Mouse (Mus musculus) CH12.LX (cell line): ENCODE data around the gene Ndufa4l2. TPM values are rescaled to one million over a fixed set of nuclear protein-coding genes. Genes with fewer than 3 reads are reported as not detected.

Experiments
- DNase-seq: peaks from one replicate; pipeline ENCODE4 v3.0.0-alpha.2; 2013; ENCODE audit errors: extremely low read depth
- H3K27ac ChIP-seq: 2 replicates; pipeline ENCODE4 v1.5.1; 2012; ENCODE audit warnings: low read depth, mild to moderate bottlenecking, control low read depth, moderate library complexity; ENCODE audit not compliant: insufficient read depth
- H3K27me3 ChIP-seq: replicated peaks from 2 replicates; pipeline ENCODE3; 2012; ENCODE audit warnings: inconsistent platforms
- H3K36me3 ChIP-seq, 2 experiments: replicated peaks in 1 of 2; 2 replicates each; pipeline versions ENCODE3 to v1.6.1; 2012; ENCODE audit warnings: inconsistent platforms in 1 of 2, low read length in 1 of 2, mild to moderate bottlenecking in 1 of 2, mixed read lengths in 1 of 2, moderate library complexity in 1 of 2; ENCODE audit not compliant: control insufficient read depth in 1 of 2, insufficient read depth in 1 of 2
- H3K4me1 ChIP-seq, 2 experiments: 2 replicates each; pipeline ENCODE4 v1.6.1; 2012; ENCODE audit warnings: inconsistent platforms in 1 of 2, moderate library complexity in 1 of 2; ENCODE audit not compliant: insufficient read depth in 2 of 2, control insufficient read depth in 1 of 2
- H3K4me2 ChIP-seq: 2 replicates; pipeline ENCODE4 v1.6.1; 2012; ENCODE audit warnings: low read depth, mild to moderate bottlenecking, control low read depth; ENCODE audit not compliant: poor library complexity, insufficient read depth, severe bottlenecking
- H3K4me3 ChIP-seq, 3 experiments: fragments of 150-350 bp in 1 of 3; sonication (generic) in 1 of 3; replicated peaks in 1 of 3; 2 replicates each; pipeline versions ENCODE3 to v1.5.1; 2011 to 2012; ENCODE audit warnings: low read depth in 2 of 3, low read length in 2 of 3, mild to moderate bottlenecking in 2 of 3, moderate library complexity in 2 of 3, control low read depth in 1 of 3, improper control_type of control experiment in 1 of 3, inconsistent platforms in 1 of 3, mixed read lengths in 1 of 3; ENCODE audit not compliant: poor library complexity in 1 of 3
- H3K79me2 ChIP-seq: replicated peaks from 2 replicates; pipeline ENCODE4 v1.6.1; 2012; ENCODE audit warnings: mild to moderate bottlenecking, moderate library complexity; ENCODE audit not compliant: control insufficient read depth, poor library complexity, insufficient read depth, severe bottlenecking; ENCODE audit errors: extremely low read depth
- H3K9ac ChIP-seq: 2 replicates; pipeline ENCODE4 v1.6.1; 2012; ENCODE audit warnings: low read depth, mild to moderate bottlenecking, control low read depth, moderate library complexity; ENCODE audit not compliant: insufficient read depth
- H3K9me3 ChIP-seq: replicated peaks from 2 replicates; pipeline ENCODE3; 2012; ENCODE audit warnings: low read length, inconsistent platforms, mixed read lengths
- BHLHE40 ChIP-seq: IDR thresholded peaks from 2 replicates; pipeline ENCODE4 v1.6.1; 2011; ENCODE audit warnings: mild to moderate bottlenecking, low read depth, low read length, improper control_type of control experiment
- CHD1 ChIP-seq: IDR thresholded peaks from 2 replicates; pipeline ENCODE4 v1.6.1; 2012; ENCODE audit warnings: low read depth, low read length, improper control_type of control experiment, inconsistent platforms
- CHD2 ChIP-seq: IDR thresholded peaks from 2 replicates; pipeline ENCODE4 v1.6.1; 2011; ENCODE audit warnings: low read length, improper control_type of control experiment
- E2F4 ChIP-seq: IDR thresholded peaks from 2 replicates; pipeline ENCODE4 v1.6.1; 2011; ENCODE audit warnings: low read depth, low read length, improper control_type of control experiment; ENCODE audit not compliant: insufficient replicate concordance
- ELF1 ChIP-seq: IDR thresholded peaks from 2 replicates; pipeline ENCODE4 v1.6.1; 2014; ENCODE audit warnings: low read depth, mild to moderate bottlenecking, inconsistent platforms, low read length, improper control_type of control experiment
- EP300 ChIP-seq: IDR thresholded peaks from 2 replicates; pipeline ENCODE4 v1.6.1; 2011; ENCODE audit warnings: low read length, improper control_type of control experiment
- ETS1 ChIP-seq: conservative IDR thresholded peaks from 2 replicates; pipeline ENCODE4 v1.6.1; 2012; ENCODE audit warnings: low read depth, mild to moderate bottlenecking, inconsistent platforms, low read length, improper control_type of control experiment, moderate library complexity
- IRF4 ChIP-seq: IDR thresholded peaks from 2 replicates; pipeline ENCODE4 v1.6.1; 2014; ENCODE audit warnings: low read depth, mild to moderate bottlenecking, inconsistent platforms, low read length, improper control_type of control experiment
- JUN ChIP-seq: IDR thresholded peaks from 2 replicates; pipeline ENCODE4 v1.6.1; 2011; ENCODE audit warnings: low read depth, mild to moderate bottlenecking, low read length, improper control_type of control experiment, moderate library complexity; ENCODE audit not compliant: insufficient read depth
- JUND ChIP-seq: conservative IDR thresholded peaks from 2 replicates; pipeline ENCODE4 v1.6.1; 2011; ENCODE audit warnings: low read depth, low read length, improper control_type of control experiment
- KAT2A ChIP-seq: IDR thresholded peaks from 2 replicates; pipeline ENCODE4 v1.6.1; 2012; ENCODE audit warnings: low read length, improper control_type of control experiment, inconsistent platforms; ENCODE audit not compliant: insufficient replicate concordance
- MAFK ChIP-seq: IDR thresholded peaks from 2 replicates; pipeline ENCODE4 v1.6.1; 2011; ENCODE audit warnings: low read length, improper control_type of control experiment; ENCODE audit not compliant: insufficient replicate concordance
- MAX ChIP-seq: IDR thresholded peaks from 2 replicates; pipeline ENCODE4 v1.6.1; 2011; ENCODE audit warnings: low read length, improper control_type of control experiment
- MEF2A ChIP-seq: IDR thresholded peaks from 2 replicates; pipeline ENCODE4 v1.6.1; 2014; ENCODE audit warnings: low read depth, mild to moderate bottlenecking, inconsistent platforms, low read length, improper control_type of control experiment, borderline replicate concordance
- MYC ChIP-seq: IDR thresholded peaks from 2 replicates; pipeline ENCODE4 v1.6.1; 2011; ENCODE audit warnings: low read depth, mild to moderate bottlenecking, improper control_type of control experiment, low read length
- NRF1 ChIP-seq: IDR thresholded peaks from 2 replicates; pipeline ENCODE4 v1.6.1; 2014; ENCODE audit warnings: low read depth, mild to moderate bottlenecking, inconsistent platforms, low read length, improper control_type of control experiment, moderate library complexity
- RAD21 ChIP-seq: IDR thresholded peaks from 2 replicates; pipeline ENCODE4 v1.6.1; 2011; ENCODE audit warnings: low read depth, mild to moderate bottlenecking, low read length, improper control_type of control experiment, moderate library complexity
- RCOR1 ChIP-seq: conservative IDR thresholded peaks from 2 replicates; pipeline ENCODE4 v1.6.1; 2012; ENCODE audit warnings: low read depth, mild to moderate bottlenecking, inconsistent platforms, low read length, improper control_type of control experiment
- SIN3A ChIP-seq: IDR thresholded peaks from 2 replicates; pipeline ENCODE4 v1.6.1; 2012; ENCODE audit warnings: low read length, improper control_type of control experiment, inconsistent platforms
- TBP ChIP-seq: conservative IDR thresholded peaks from 2 replicates; pipeline ENCODE4 v1.6.1; 2011; ENCODE audit warnings: low read depth, low read length, improper control_type of control experiment
- ZC3H11A ChIP-seq: IDR thresholded peaks from 2 replicates; pipeline ENCODE4 v1.6.1; 2012; ENCODE audit warnings: low read depth, mild to moderate bottlenecking, inconsistent platforms, low read length, improper control_type of control experiment
- ZMIZ1 ChIP-seq: IDR thresholded peaks from 2 replicates; pipeline ENCODE4 v1.6.1; 2012; ENCODE audit warnings: low read depth, mild to moderate bottlenecking, inconsistent platforms, low read length, improper control_type of control experiment
- ZNF384 ChIP-seq: IDR thresholded peaks from 2 replicates; pipeline ENCODE4 v1.6.1; 2012; ENCODE audit warnings: low read depth, low read length, improper control_type of control experiment, inconsistent platforms
- dilution Hi-C: fragments of 300-500 bp; cut with MboI; formaldehyde crosslinking; loops from 2 replicates; pipeline ENCODE4 v1.14.3; 2020; ENCODE audit warnings: low sequenced_read_pairs; ENCODE audit not compliant: extremely low pct_unique_long_range_greater_than_20kb, extremely low pct_ligation_motif_present
- in situ Hi-C: fragments of 300-500 bp; cut with MboI; formaldehyde crosslinking; loops from 3 replicates; pipeline ENCODE4 v1.14.3; 2019; ENCODE audit warnings: low sequenced_read_pairs, low pct_ligation_motif_present, low pct_unique_long_range_greater_than_20kb, mixed read lengths
- polyA plus RNA-seq: library from polyadenylated mRNA; unstranded; fragments of >175 nt; gene quantifications from 2 replicates; pipeline ENCODE4 v1.2.1, GENCODE M21; 2012; ENCODE audit warnings: low read depth; ENCODE audit not compliant: insufficient read length
- total RNA-seq, 2 experiments: library from RNA; depleted of rRNA; stranded (reverse); fragments of 300-350 nt in 1 of 2; fragments of >200 nt in 1 of 2; gene quantifications; 2 replicates each; pipeline ENCODE4 v1.2.3; 2012 to 2014

The Ndufa4l2 gene
- total and polyA plus RNA-seq, 3 experiments, result 0.47 TPM; not detected in 2

DNA sequence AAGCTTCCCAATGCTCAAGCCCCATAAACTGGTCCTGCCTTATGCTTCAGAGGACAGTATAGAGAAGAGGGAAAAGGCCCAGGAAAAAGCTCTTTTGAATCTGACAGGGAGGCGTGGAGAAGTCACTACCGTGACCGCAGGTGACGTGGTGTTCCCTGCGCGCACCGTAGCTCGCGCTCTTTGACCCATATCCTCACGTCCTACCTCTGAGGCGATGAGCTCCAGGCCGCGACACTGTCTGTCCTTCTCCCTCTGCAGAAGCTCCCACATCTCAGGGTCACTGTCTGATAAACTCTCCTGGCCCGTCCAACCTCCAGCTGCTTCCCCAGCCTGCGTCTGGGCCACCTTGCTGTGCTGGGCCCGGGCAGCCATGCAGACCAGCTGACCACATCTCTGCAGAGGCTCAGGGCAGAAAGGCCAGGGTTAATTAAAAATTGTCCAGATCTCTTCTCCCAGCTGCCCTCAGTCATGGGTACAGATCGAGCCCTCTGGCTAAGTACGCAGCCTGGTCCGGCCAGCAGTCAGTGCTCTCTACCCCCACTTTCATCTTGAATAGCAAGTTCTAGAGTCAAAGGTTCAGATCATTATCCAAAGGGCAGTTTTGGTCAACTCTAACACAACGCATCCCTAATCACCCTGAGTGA, 6.1 kb downstream of the Ndufa4l2 start:
- Histone ChIP-seq H3K9ac (peak overlapping the region; percentile 92), H3K79me2 (peaks cover 28% of the 10 kb centered on the region), H3K4me3 (peak overlapping the region; percentile 73 to 93 (median 85)), H3K4me1 (peaks cover 15 to 47% of the 10 kb centered on the region in 2 experiments), H3K36me3 (peaks cover 37 to 52% of the 10 kb centered on the region in 2 experiments), H3K27me3 (peaks cover 16% of the 10 kb centered on the region), H3K27ac (peak overlapping the region; percentile 78), H3K4me2 (peak overlapping the region; percentile 42), H3K9me3 (no peaks in the 10 kb centered on the region)
- DNase-seq, result peak; percentile 54
- in situ Hi-C loops (no loop called here), dilution Hi-C loops (no loop called here)
- peak; percentile 26; the same call in 1 of the 2 replicates for TF ChIP-seq BHLHE40
- 0 out of 2 replicates have a peak, but pooled peaks have one; percentile 16 for TF ChIP-seq TBP
- TF ChIP-seq MAX, result no peak
- 0 out of 2 replicates have a peak, but pooled peaks have one; percentile 3 for TF ChIP-seq CHD2
- TF ChIP-seq NRF1, result no peak
- TF ChIP-seq SIN3A, result no peak
- no peak for TF ChIP-seq JUN

GRCm38 (mm10) chr10:127521611-127522080, 6.9 kb downstream of the Ndufa4l2 start:
- Histone ChIP-seq H3K4me3 (peak overlapping the region; percentile 73 to 93 (median 85)), H3K79me2 (peaks cover 28% of the 10 kb centered on the region), H3K4me2 (peak overlapping the region; percentile 42), H3K36me3 (peaks cover 35 to 44% of the 10 kb centered on the region in 2 experiments), H3K9me3 (no peaks in the 10 kb centered on the region), H3K27me3 (peaks cover 19% of the 10 kb centered on the region), H3K9ac (peak overlapping the region; percentile 92), H3K4me1 (peaks cover 13 to 42% of the 10 kb centered on the region in 2 experiments), H3K27ac (peak overlapping the region; percentile 78)
- TF ChIP-seq KAT2A, result peak; percentile 49; the same call in 1 of the 2 replicates
- peak; percentile 89; the same call in 1 of the 2 replicates for TF ChIP-seq SIN3A
- no peak for TF ChIP-seq CHD2
- TF ChIP-seq RCOR1, result no peak
- TF ChIP-seq JUND, result peak; percentile 64
- no peak for TF ChIP-seq ETS1
- TF ChIP-seq E2F4, result peak; percentile 90; the same call in 1 of the 2 replicates
- TF ChIP-seq ZMIZ1, result peak; percentile 27; the same call in 1 of the 2 replicates
- TF ChIP-seq RAD21, result no peak
- TF ChIP-seq EP300, result 0 out of 2 replicates have a peak, but pooled peaks have one; percentile 9
- TF ChIP-seq MEF2A, result no peak
- TF ChIP-seq IRF4, result peak; percentile 7; the same call in 1 of the 2 replicates
- peak; percentile 35; the same call in 1 of the 2 replicates for TF ChIP-seq MAFK
- TF ChIP-seq MAX, result no peak
- TF ChIP-seq ZC3H11A, result no peak
- TF ChIP-seq ELF1, result no peak
- TF ChIP-seq ZNF384, result no peak
- TF ChIP-seq JUN, result no peak
- TF ChIP-seq CHD1, result peak; percentile 64
- no peak for TF ChIP-seq MYC
- dilution Hi-C loops, result no loop called here
- DNase-seq, result peak; percentile 70
- in situ Hi-C loops, result no loop called here
